Mouse (Mus musculus) hindbrain, embryonic 16.5 days (tissue): ENCODE measurements around the gene Snrnp48. TPM values are rescaled to one million over a fixed set of nuclear protein-coding genes. Genes with fewer than 3 reads are reported as not detected.

Experiments used
- ATAC-seq: fragments of 200-750 bp; cut with Nextera tagmentation; 2 replicates; pipeline ENCODE4 v1.8.0; 2017; ENCODE audit warnings: moderate TSS enrichment, moderate library complexity
- H3K27ac ChIP-seq: fragments of 300-500 bp; sonication (generic); 2 replicates; pipeline ENCODE4 v1.5.1; 2014; ENCODE audit warnings: low read depth, mild to moderate bottlenecking, control low read depth, low read length, moderate library complexity
- H3K27me3 ChIP-seq: fragments of 300-500 bp; sonication (generic); replicated peaks from 2 replicates; pipeline ENCODE4 v1.6.1; 2014; ENCODE audit warnings: low read length; ENCODE audit not compliant: control insufficient read depth, insufficient read depth
- H3K36me3 ChIP-seq: fragments of 300-500 bp; sonication (generic); 2 replicates; pipeline ENCODE4 v1.6.1; 2014; ENCODE audit warnings: mild to moderate bottlenecking, low read length, moderate library complexity, mixed read lengths; ENCODE audit not compliant: control insufficient read depth, insufficient read depth
- H3K4me1 ChIP-seq: fragments of 300-500 bp; sonication (generic); 2 replicates; pipeline ENCODE4 v1.6.1; 2014; ENCODE audit warnings: low read depth, low read length; ENCODE audit not compliant: control insufficient read depth, insufficient read depth
- H3K4me2 ChIP-seq: fragments of 300-500 bp; sonication (generic); 2 replicates; pipeline ENCODE4 v1.6.1; 2014; ENCODE audit warnings: mild to moderate bottlenecking, low read length, control low read depth, moderate library complexity
- H3K4me3 ChIP-seq: fragments of 300-500 bp; sonication (generic); 2 replicates; pipeline ENCODE4 v1.5.1; 2014; ENCODE audit warnings: mild to moderate bottlenecking, low read length, control low read depth, moderate library complexity
- H3K9ac ChIP-seq: fragments of 300-500 bp; sonication (generic); 2 replicates; pipeline ENCODE4 v1.6.1; 2014; ENCODE audit warnings: low read depth, mild to moderate bottlenecking, control low read depth, low read length, moderate library complexity
- H3K9me3 ChIP-seq: fragments of 300-500 bp; sonication (generic); 2 replicates; pipeline ENCODE4 v1.6.1; 2014; ENCODE audit warnings: mild to moderate bottlenecking, low read length, moderate library complexity; ENCODE audit not compliant: control insufficient read depth
- WGBS: fragments of 180-500 bp; shearing (Covaris S2); extraction: QIAGEN DNeasy Blood & Tissue Kit; methylation state at CpG from one replicate; pipeline ENCODE4 v1.1.7; 2014; 5-methylcytosine and 5-hydroxymethylcytosine counted together
- polyA plus RNA-seq: library from polyadenylated mRNA; unstranded; fragments of >200 nt; fragmentation: Nextera tagmentation; extraction: Ambion mirVana; gene quantifications from 2 replicates; pipeline ENCODE4 v1.2.1, GENCODE M21; 2015

The Snrnp48 gene
- polyA plus RNA-seq, 1 experiment from 2014 or later, result 23.1 TPM

- no peaks in the 10 kb centered on the region for H3K27me3 ChIP-seq
- no peak overlapping the region for H3K4me3 ChIP-seq
- no peak overlapping the region for H3K27ac ChIP-seq
- WGBS, result 77% methylated on average over 3 of the region's 3 CpGs
- no peak overlapping the region for H3K9ac ChIP-seq
- H3K4me1 ChIP-seq, result no peaks in the 10 kb centered on the region
- peaks cover 3% of the 10 kb centered on the region; the same call in 1 of the 2 replicates for H3K9me3 ChIP-seq
- no peak overlapping the region for H3K4me2 ChIP-seq
- no peak for ATAC-seq
- H3K36me3 ChIP-seq, result no peaks in the 10 kb centered on the region
These were observed 30.6 kb downstream of the Snrnp48 start for GRCm38 (mm10) chr13:38235370-38235769.

DNA sequence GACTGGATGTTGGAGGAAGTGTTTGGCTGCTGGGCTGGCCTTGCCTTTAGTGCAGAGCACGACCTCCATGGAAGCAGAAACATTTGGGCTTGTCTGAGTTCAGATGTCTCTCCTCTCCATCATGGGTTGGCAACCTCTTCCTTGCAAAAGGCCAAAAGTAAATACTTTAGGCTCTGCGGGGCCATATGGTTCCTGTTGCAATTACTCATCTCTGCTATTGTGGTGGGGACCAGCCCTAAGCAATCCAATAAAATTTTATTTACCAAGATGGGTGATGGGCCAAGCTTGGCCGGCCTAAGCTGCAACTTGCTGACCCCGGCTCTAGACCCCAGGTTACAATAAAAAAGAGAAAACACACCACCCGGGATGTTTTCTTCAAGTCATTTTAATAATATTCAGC, 43.4 kb downstream of the Snrnp48 start:
- Histone ChIP-seq H3K9ac (no peak overlapping the region), H3K27me3 (no peaks in the 10 kb centered on the region), H3K4me1 (no peaks in the 10 kb centered on the region), H3K36me3 (no peaks in the 10 kb centered on the region), H3K9me3 (no peaks in the 10 kb centered on the region), H3K4me2 (no peak overlapping the region), H3K4me3 (no peak overlapping the region), H3K27ac (no peak overlapping the region)
- WGBS, result 86% methylated on average over 5 of the region's 5 CpGs
- no peak for ATAC-seq

DNA sequence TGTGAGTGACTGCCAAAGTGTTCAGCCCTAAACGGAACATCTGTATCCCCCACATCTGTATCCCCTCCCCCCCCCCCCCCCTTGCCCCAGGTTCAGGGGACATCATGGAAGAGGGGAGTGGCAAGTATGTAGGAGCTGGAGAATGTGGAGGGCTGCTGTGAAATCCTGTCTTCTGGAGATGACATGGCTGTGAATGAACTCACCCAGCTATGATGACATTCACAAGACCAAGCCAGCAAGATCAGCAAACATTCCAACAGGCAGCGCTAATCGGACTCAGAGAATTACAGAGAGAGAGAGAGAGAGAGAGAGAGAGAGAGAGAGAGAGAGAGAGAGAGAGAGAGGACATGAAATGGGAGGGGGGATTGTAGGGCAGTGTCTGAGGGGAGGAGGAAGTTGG, 46.5 kb downstream of the Snrnp48 start:
- no peak overlapping the region for H3K4me3 ChIP-seq
- H3K36me3 ChIP-seq, result no peaks in the 10 kb centered on the region
- WGBS, result 78% methylated on average over 3 of the region's 3 CpGs
- ATAC-seq, result no peak
- no peak overlapping the region for H3K9ac ChIP-seq
- H3K9me3 ChIP-seq, result no peaks in the 10 kb centered on the region
- no peaks in the 10 kb centered on the region for H3K27me3 ChIP-seq
- H3K4me2 ChIP-seq, result no peak overlapping the region
- no peaks in the 10 kb centered on the region for H3K4me1 ChIP-seq
- H3K27ac ChIP-seq, result no peak overlapping the region

GRCm38 (mm10) chr13:38253696-38254095, 49.0 kb downstream of the Snrnp48 start:
- no peak for ATAC-seq
- H3K4me2 ChIP-seq, result no peak overlapping the region
- H3K9ac ChIP-seq, result no peak overlapping the region
- H3K4me3 ChIP-seq, result no peak overlapping the region
- H3K27ac ChIP-seq, result no peak overlapping the region
- H3K27me3 ChIP-seq, result no peaks in the 10 kb centered on the region
- H3K9me3 ChIP-seq, result no peaks in the 10 kb centered on the region
- WGBS, result 76% methylated on average over 9 of the region's 9 CpGs
- no peaks in the 10 kb centered on the region for H3K4me1 ChIP-seq
- no peaks in the 10 kb centered on the region for H3K36me3 ChIP-seq

DNA sequence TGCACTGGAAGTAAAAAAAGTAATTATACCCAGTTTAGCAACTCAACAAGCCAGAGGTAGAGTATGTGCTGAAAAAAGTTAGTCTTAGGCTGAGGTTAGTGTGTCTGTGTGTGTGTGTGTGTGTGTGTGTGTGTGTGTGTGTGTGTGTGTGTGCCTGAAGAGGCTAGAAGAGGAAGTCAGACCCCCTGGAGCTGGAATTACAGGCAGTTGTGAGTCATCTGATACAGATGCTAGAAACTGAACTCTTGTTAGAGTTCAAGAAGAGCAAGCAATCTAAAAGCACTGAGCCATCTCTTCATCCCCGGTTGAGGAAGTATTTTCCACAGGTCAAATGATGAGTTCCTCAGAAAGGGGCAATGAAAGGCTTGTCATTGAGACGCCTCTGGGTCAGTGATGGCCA, 54.2 kb downstream of the Snrnp48 start:
- 73% methylated on average over 2 of the region's 2 CpGs for WGBS
- no peak for ATAC-seq
- Histone ChIP-seq H3K4me1 (no peaks in the 10 kb centered on the region), H3K27ac (no peak overlapping the region), H3K4me2 (no peak overlapping the region), H3K9me3 (no peaks in the 10 kb centered on the region), H3K27me3 (no peaks in the 10 kb centered on the region), H3K9ac (no peak overlapping the region), H3K4me3 (no peak overlapping the region), H3K36me3 (no peaks in the 10 kb centered on the region)

GRCm38 (mm10) chr13:38269055-38269692, 64.4 kb downstream of the Snrnp48 start:
- Histone ChIP-seq H3K4me2 (no peak overlapping the region), H3K27me3 (no peaks in the 10 kb centered on the region), H3K9ac (no peak overlapping the region), H3K4me1 (no peaks in the 10 kb centered on the region), H3K27ac (no peak overlapping the region), H3K4me3 (no peak overlapping the region), H3K36me3 (no peaks in the 10 kb centered on the region), H3K9me3 (peaks cover 3% of the 10 kb centered on the region; the same call in 1 of the 2 replicates)
- WGBS, result 90% methylated on average over 8 of the region's 8 CpGs
- ATAC-seq, result no peak

DNA sequence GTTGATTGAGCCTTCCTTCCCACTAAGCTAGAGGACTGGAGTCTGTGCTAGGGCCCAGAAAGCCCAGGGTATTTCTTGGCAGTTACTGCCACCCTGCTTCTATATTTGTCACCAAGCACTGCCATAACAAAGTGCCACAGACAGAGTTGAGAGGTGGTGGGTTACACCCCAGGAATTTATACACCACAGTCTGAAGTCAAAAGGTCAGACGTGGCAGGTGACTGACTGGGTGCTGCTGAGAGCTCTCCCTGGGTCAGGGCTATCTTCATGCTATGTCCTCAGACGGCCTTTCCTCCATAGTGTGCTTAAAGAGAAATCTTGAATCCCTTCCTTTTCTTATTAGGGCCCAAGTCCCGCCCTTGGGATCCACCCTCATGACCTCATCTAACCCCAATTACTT, 67.9 kb downstream of the Snrnp48 start:
- no peak overlapping the region for H3K9ac ChIP-seq
- H3K4me3 ChIP-seq, result no peak overlapping the region
- H3K4me2 ChIP-seq, result no peak overlapping the region
- ATAC-seq, result no peak
- 75% methylated on average over 3 of the region's 3 CpGs for WGBS
- no peaks in the 10 kb centered on the region for H3K27me3 ChIP-seq
- H3K4me1 ChIP-seq, result no peaks in the 10 kb centered on the region
- H3K36me3 ChIP-seq, result no peaks in the 10 kb centered on the region
- no peak overlapping the region for H3K27ac ChIP-seq
- H3K9me3 ChIP-seq, result no peaks in the 10 kb centered on the region

Other genes with a start within 250 kb of the Snrnp48 start
- 66.5 and 67.3 TPM in 2 replicates for gene Ssr1, start 210.7 kb upstream of the Snrnp48 start, polyA plus RNA-seq
- 47.0 and 50.1 TPM in 2 replicates for gene Riok1, start 167.9 kb upstream of the Snrnp48 start, polyA plus RNA-seq
- gene Cage1, start 167.9 kb upstream of the Snrnp48 start, polyA plus RNA-seq, result 2.3 and 2.8 TPM in 2 replicates
- 0.21 TPM in 2 replicates for gene Dsp, start 53.6 kb upstream of the Snrnp48 start, polyA plus RNA-seq
- 3.1 and 4.2 TPM in 2 replicates for gene Bmp6, start 140.2 kb downstream of the Snrnp48 start, polyA plus RNA-seq